Mouse (Mus musculus) ovary, adult 18-20 months (tissue): ENCODE measurements around the gene Zfr.

Experiments
- DNase-seq: peaks from one replicate; pipeline ENCODE4 v3.0.0; 2022; ENCODE audit warnings: low spot score, mixed read lengths

Gene Zfr

GRCm38 (mm10) chr15:12117242-12118092 lies at the start of gene Zfr:
Zfr (plus strand) TSS chr15:12117831.
- DNase-seq, result peak; percentile 89

GRCm38 (mm10) chr15:12067971-12068370 lies 49.7 kb upstream of the Zfr start:
- DNase-seq, result no peak

- DNase-seq, result no peak
Measured at GRCm38 (mm10) chr15:12068395-12069218, 49.0 kb upstream of the Zfr start.

GRCm38 (mm10) chr15:12072709-12073336 lies 44.8 kb upstream of the Zfr start:
- DNase-seq, result no peak

GRCm38 (mm10) chr15:12074426-12074825 lies 43.2 kb upstream of the Zfr start:
- DNase-seq, result no peak

- no peak for DNase-seq
Measured at GRCm38 (mm10) chr15:12082344-12082743, 35.3 kb upstream of the Zfr start.

GRCm38 (mm10) chr15:12084164-12084563 lies 33.5 kb upstream of the Zfr start:
- no peak for DNase-seq

GRCm38 (mm10) chr15:12084859-12085258 lies 32.8 kb upstream of the Zfr start:
- DNase-seq, result no peak

- no peak for DNase-seq
Measured at GRCm38 (mm10) chr15:12087634-12088033, 30.0 kb upstream of the Zfr start.

GRCm38 (mm10) chr15:12088091-12088490 lies 29.5 kb upstream of the Zfr start:
- no peak for DNase-seq

GRCm38 (mm10) chr15:12090087-12090486 lies 27.5 kb upstream of the Zfr start:
- no peak for DNase-seq

- no peak for DNase-seq
Measured at GRCm38 (mm10) chr15:12090981-12091669, 26.5 kb upstream of the Zfr start.

- no peak for DNase-seq
Measured at GRCm38 (mm10) chr15:12091781-12092458, 25.7 kb upstream of the Zfr start.

- no peak for DNase-seq
Measured at GRCm38 (mm10) chr15:12093026-12093960, 24.3 kb upstream of the Zfr start.

- DNase-seq, result no peak
Measured at GRCm38 (mm10) chr15:12093961-12094566, 23.6 kb upstream of the Zfr start.

GRCm38 (mm10) chr15:12096447-12096846 lies 21.2 kb upstream of the Zfr start:
- no peak for DNase-seq

- DNase-seq, result no peak
Measured at GRCm38 (mm10) chr15:12097344-12097743, 20.3 kb upstream of the Zfr start.

- DNase-seq, result no peak
Measured at GRCm38 (mm10) chr15:12100912-12101311, 16.7 kb upstream of the Zfr start.

GRCm38 (mm10) chr15:12103763-12104162 lies 13.9 kb upstream of the Zfr start:
- DNase-seq, result no peak

GRCm38 (mm10) chr15:12104827-12105226 lies 12.8 kb upstream of the Zfr start:
- no peak for DNase-seq
